Mouse (Mus musculus): ENCODE measurements around the gene Aff4. TPM values are rescaled to one million over a fixed set of nuclear protein-coding genes. Genes with fewer than 3 reads are reported as not detected.
"Not testable (repeated sequence)": the region's sequence is repeated elsewhere in the genome, so short reads cannot be mapped to it uniquely, and the experiment has no call there.

Gene Aff4
- polyA plus RNA-seq, 2 experiments, result 4.0 to 8.7 TPM

DNA sequence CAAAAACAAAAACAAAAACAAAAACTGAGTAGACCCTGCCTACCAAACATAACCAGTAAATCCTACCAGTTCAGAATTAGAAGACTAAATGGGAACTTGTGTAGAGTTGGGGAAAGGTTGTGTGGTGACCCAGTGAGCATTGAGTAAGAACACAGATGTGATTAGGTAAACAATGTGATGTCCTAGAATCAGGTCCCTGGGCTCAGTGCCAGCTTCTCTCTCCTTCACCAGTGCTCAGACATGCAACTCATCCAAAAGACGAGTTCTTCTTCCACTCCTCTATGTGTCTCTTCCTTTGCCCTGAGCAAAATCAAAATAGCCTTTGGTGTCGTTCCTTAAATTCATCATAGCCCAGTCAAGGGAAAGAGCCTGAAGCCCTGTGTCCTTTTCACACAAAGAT, 74.2 kb downstream of the Aff4 start:
- no peak for DNase-seq (ENCODE audit: low read depth in 3 of 3, low spot score in 3 of 3)
- Histone ChIP-seq H3K4me3 (ENCODE audit: insufficient read depth in 1 of 2, low read depth in 2 of 2, low read length in 2 of 2) (no peak overlapping the region), H3K4me2 (ENCODE audit: low read depth) (no peak overlapping the region), H3K27ac (no peak overlapping the region), H3K9me3 (ENCODE audit: control insufficient read depth, low read length) (no peaks in the 10 kb centered on the region), H3K27me3 (ENCODE audit: control insufficient read depth, insufficient read depth, low read length) (no peaks in the 10 kb centered on the region), H3K4me1 (replicated peaks; ENCODE audit: control insufficient read depth in 2 of 2, insufficient read depth in 2 of 2, low read length in 1 of 2) (peaks cover 4 to 17% of the 10 kb centered on the region in 2 experiments; a peak in 3 of 4 replicates), H3K36me3 (replicated peaks; ENCODE audit: control insufficient read depth, insufficient read depth, low read depth) (peaks cover 12% of the 10 kb centered on the region), H3K9ac (replicated peaks) (no peak overlapping the region)
- 62% methylated on average over 2 of the region's 2 CpGs for WGBS (ENCODE audit: insufficient replicate concordance)
- TF ChIP-seq EP300 (IDR thresholded peaks at IDR 0.05; ENCODE audit: low read depth) (no peak), CTCF (IDR thresholded peaks at IDR 0.05; ENCODE audit: low read depth) (no peak)
- ATAC-seq (ENCODE audit: insufficient read depth), result no peak

- H3K36me3 ChIP-seq (replicated peaks; ENCODE audit: control insufficient read depth, insufficient read depth, low read depth), result peaks cover 12% of the 10 kb centered on the region
- no peak overlapping the region for H3K4me3 ChIP-seq (ENCODE audit: insufficient read depth in 1 of 2, low read depth in 2 of 2, low read length in 2 of 2)
- no peak overlapping the region for H3K27ac ChIP-seq
- H3K9ac ChIP-seq (replicated peaks), result no peak overlapping the region
- no peak for TF ChIP-seq CTCF (IDR thresholded peaks at IDR 0.05; ENCODE audit: low read depth)
- TF ChIP-seq EP300 (IDR thresholded peaks at IDR 0.05; ENCODE audit: low read depth), result no peak
- peaks cover 4 to 17% of the 10 kb centered on the region in 2 experiments; a peak in 3 of 4 replicates for H3K4me1 ChIP-seq (replicated peaks; ENCODE audit: control insufficient read depth in 2 of 2, insufficient read depth in 2 of 2, low read length in 1 of 2)
- H3K9me3 ChIP-seq (ENCODE audit: control insufficient read depth, low read length), result no peaks in the 10 kb centered on the region
- DNase-seq (ENCODE audit: low read depth in 3 of 3, low spot score in 3 of 3) (no peak), ATAC-seq (ENCODE audit: insufficient read depth) (no peak)
- no peaks in the 10 kb centered on the region for H3K27me3 ChIP-seq (ENCODE audit: control insufficient read depth, insufficient read depth, low read length)
- WGBS (ENCODE audit: insufficient replicate concordance), result 53% methylated on average over 3 of the region's 3 CpGs
- no peak overlapping the region for H3K4me2 ChIP-seq (ENCODE audit: low read depth)
Observed at GRCm38 (mm10) chr11:53425251-53425650, 74.6 kb downstream of the Aff4 start.

DNA sequence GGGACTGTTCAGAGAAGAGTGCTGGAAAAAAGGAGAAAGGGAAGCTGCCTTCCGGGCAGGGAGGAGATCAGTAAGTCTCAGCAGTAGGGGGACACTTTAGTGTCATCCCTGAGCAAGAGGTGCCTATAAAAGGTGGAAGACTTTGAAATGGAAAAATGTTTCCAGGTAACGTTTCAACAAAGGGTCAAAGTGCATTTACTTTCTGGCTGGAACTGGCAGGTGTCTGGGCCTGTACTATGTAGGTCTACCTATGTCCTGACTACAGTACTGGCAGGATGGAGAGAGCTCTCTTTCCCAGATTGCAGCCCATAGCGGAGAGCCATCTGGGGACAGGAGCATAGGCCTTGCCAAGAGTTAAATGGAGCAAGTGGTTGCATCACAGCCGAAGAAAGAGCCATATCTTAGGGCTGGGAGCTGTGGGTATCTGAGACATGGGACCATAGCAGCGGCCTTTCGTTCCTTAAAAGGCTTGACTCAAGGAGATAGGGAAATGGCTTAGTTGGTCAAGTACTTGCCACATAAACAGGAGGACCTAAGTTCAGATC, 75.2 kb downstream of the Aff4 start:
- Histone ChIP-seq H3K27me3 (ENCODE audit: control insufficient read depth, insufficient read depth, low read length) (no peaks in the 10 kb centered on the region), H3K4me3 (ENCODE audit: insufficient read depth in 1 of 2, low read depth in 2 of 2, low read length in 2 of 2) (no peak overlapping the region), H3K4me1 (replicated peaks; ENCODE audit: control insufficient read depth in 2 of 2, insufficient read depth in 2 of 2, low read length in 1 of 2) (peaks cover 4 to 17% of the 10 kb centered on the region in 2 experiments; a peak in 3 of 4 replicates), H3K4me2 (ENCODE audit: low read depth) (no peak overlapping the region), H3K9me3 (ENCODE audit: control insufficient read depth, low read length) (no peaks in the 10 kb centered on the region), H3K36me3 (replicated peaks; ENCODE audit: control insufficient read depth, insufficient read depth, low read depth) (peaks cover 12% of the 10 kb centered on the region), H3K27ac (no peak overlapping the region), H3K9ac (replicated peaks) (no peak overlapping the region)
- ATAC-seq (ENCODE audit: insufficient read depth) (no peak), DNase-seq (ENCODE audit: low read depth in 3 of 3, low spot score in 3 of 3) (no peak)
- WGBS (ENCODE audit: insufficient replicate concordance), result 64% methylated on average over 6 of the region's 6 CpGs
- TF ChIP-seq CTCF (IDR thresholded peaks at IDR 0.05; ENCODE audit: low read depth), result no peak
- no peak for TF ChIP-seq EP300 (IDR thresholded peaks at IDR 0.05; ENCODE audit: low read depth)

DNA sequence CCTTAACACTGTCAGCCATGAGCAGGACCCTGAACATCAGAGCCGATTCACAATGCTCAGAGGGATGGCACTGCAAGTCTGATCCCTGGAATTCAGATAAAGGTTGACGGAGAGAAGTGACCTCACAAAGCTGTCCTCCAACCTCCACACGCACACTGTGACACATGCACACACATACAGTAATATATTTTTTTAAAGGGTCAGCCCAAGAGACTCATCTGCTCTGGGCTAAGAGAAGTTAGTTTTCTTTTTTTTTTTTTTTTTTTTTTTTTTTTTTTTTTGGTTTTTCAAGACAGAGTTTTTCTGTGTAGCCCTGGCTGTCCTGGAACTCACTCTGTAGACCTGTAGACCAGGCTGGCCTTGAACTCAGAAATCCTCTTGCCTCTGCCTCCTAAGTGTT, 76.3 kb downstream of the Aff4 start:
- H3K4me3 ChIP-seq (ENCODE audit: insufficient read depth in 1 of 2, low read depth in 2 of 2, low read length in 2 of 2); H3K9me3 ChIP-seq (ENCODE audit: control insufficient read depth, low read length); H3K4me2 ChIP-seq (ENCODE audit: low read depth); ATAC-seq (ENCODE audit: insufficient read depth); H3K27me3 ChIP-seq (ENCODE audit: control insufficient read depth, insufficient read depth, low read length); H3K9ac ChIP-seq (replicated peaks); DNase-seq (ENCODE audit: low read depth in 3 of 3, low spot score in 3 of 3); H3K27ac ChIP-seq: not testable (repeated sequence)
- Histone ChIP-seq H3K36me3 (replicated peaks; ENCODE audit: control insufficient read depth, insufficient read depth, low read depth) (peaks cover 12% of the 10 kb centered on the region), H3K4me1 (replicated peaks; ENCODE audit: control insufficient read depth in 2 of 2, insufficient read depth in 2 of 2, low read length in 1 of 2) (peaks cover 10 to 24% of the 10 kb centered on the region in 2 experiments)
- WGBS (ENCODE audit: insufficient replicate concordance), result 67% methylated on average over 3 of the region's 3 CpGs

GRCm38 (mm10) chr11:53427993-53428715, 77.5 kb downstream of the Aff4 start:
- Histone ChIP-seq H3K9me3 (ENCODE audit: control insufficient read depth, low read length) (no peaks in the 10 kb centered on the region), H3K4me1 (replicated peaks; ENCODE audit: control insufficient read depth in 2 of 2, insufficient read depth in 2 of 2, low read length in 1 of 2) (peaks cover 22 to 37% of the 10 kb centered on the region in 2 experiments), H3K36me3 (replicated peaks; ENCODE audit: control insufficient read depth, insufficient read depth, low read depth) (peaks cover 12% of the 10 kb centered on the region), H3K4me2 (ENCODE audit: low read depth) (no peak overlapping the region), H3K27me3 (ENCODE audit: control insufficient read depth, insufficient read depth, low read length) (no peaks in the 10 kb centered on the region), H3K9ac (replicated peaks) (no peak overlapping the region), H3K27ac (no peak overlapping the region), H3K4me3 (ENCODE audit: insufficient read depth in 1 of 2, low read depth in 2 of 2, low read length in 2 of 2) (no peak overlapping the region)
- DNase-seq (ENCODE audit: low read depth in 3 of 3, low spot score in 3 of 3) (no peak), ATAC-seq (ENCODE audit: insufficient read depth) (no peak)
- no peak for TF ChIP-seq CTCF (IDR thresholded peaks at IDR 0.05; ENCODE audit: low read depth)
- TF ChIP-seq EP300 (IDR thresholded peaks at IDR 0.05; ENCODE audit: low read depth), result no peak
- WGBS (ENCODE audit: insufficient replicate concordance), result 77% methylated on average over 3 of the region's 3 CpGs

All from liver, embryonic 14.5 days (tissue).